Mouse (Mus musculus) heart, adult 2 months (tissue): Measurements from ENCODE around the gene Spire2. TPM values are rescaled to one million over a fixed set of nuclear protein-coding genes. Genes with fewer than 3 reads are reported as not detected.
"Not testable (repeated sequence)": the region's sequence is repeated elsewhere in the genome, so short reads cannot be mapped to it uniquely, and the experiment has no call there.

ENCODE experiments used
- DNase-seq, 2 experiments: peaks; one replicate each; pipeline ENCODE4 v3.0.0; 2021
- H3K27ac ChIP-seq: fragments of 200-600 bp; 2 replicates; pipeline ENCODE4 v1.8.1; 2022
- H3K27me3 ChIP-seq: fragments of 200-500 bp; 2 replicates; pipeline ENCODE4 v1.6.1; 2012; ENCODE audit warnings: mild to moderate bottlenecking, low read length, inconsistent platforms, mixed read lengths; ENCODE audit not compliant: control insufficient read depth, insufficient read depth
- H3K36me3 ChIP-seq: fragments of 200-500 bp; 2 replicates; pipeline ENCODE4 v1.6.1; 2012; ENCODE audit warnings: low read length, inconsistent platforms; ENCODE audit not compliant: control insufficient read depth, insufficient read depth
- H3K4me1 ChIP-seq: fragments of 200-500 bp; 2 replicates; pipeline ENCODE4 v1.6.1; 2011; ENCODE audit warnings: low read length; ENCODE audit not compliant: control insufficient read depth, insufficient read depth
- H3K4me3 ChIP-seq: fragments of 200-600 bp; 2 replicates; pipeline ENCODE4 v1.8.1; 2022
- H3K79me2 ChIP-seq: fragments of 200-500 bp; replicated peaks from 2 replicates; pipeline ENCODE4 v1.6.1; 2012; ENCODE audit warnings: mild to moderate bottlenecking, inconsistent platforms, low read length, moderate library complexity, mixed read lengths; ENCODE audit not compliant: control insufficient read depth, insufficient read depth
- H3K9ac ChIP-seq: fragments of 200-500 bp; 2 replicates; pipeline ENCODE4 v1.6.1; 2012; ENCODE audit warnings: low read depth, mild to moderate bottlenecking, control low read depth, inconsistent platforms, low read length, mixed read lengths
- CTCF ChIP-seq: fragments of 200-600 bp; IDR thresholded peaks from 2 replicates; pipeline ENCODE4 v1.8.1; 2022; ENCODE audit warnings: antibody characterized with exemption, mild to moderate bottlenecking, moderate library complexity
- EP300 ChIP-seq: fragments of 200-500 bp; IDR thresholded peaks from 2 replicates; pipeline ENCODE4 v1.6.1; 2011; ENCODE audit warnings: low read depth, low read length, control low read depth; ENCODE audit not compliant: insufficient read depth
- POLR2A ChIP-seq: fragments of 200-500 bp; IDR thresholded peaks from 2 replicates; pipeline ENCODE4 v1.6.1; 2011; ENCODE audit warnings: mild to moderate bottlenecking, low read depth, low read length, control low read depth; ENCODE audit not compliant: insufficient read depth
- WGBS: fragments of 180-500 bp; shearing (Covaris S2); methylation state at CpG from one replicate; pipeline ENCODE4 v1.1.7; 2018; 5-methylcytosine and 5-hydroxymethylcytosine counted together
- intact Hi-C: fragments of 180-260 bp; cut with DNase I; formaldehyde crosslinking; loops from one replicate; pipeline ENCODE4 v1.15.1; 2025
- long read RNA-seq: library from polyadenylated mRNA; stranded (forward); transcript quantifications from one replicate; pipeline ENCODE4 v2.0.0, GENCODE M21; 2021
- polyA plus RNA-seq: library from polyadenylated mRNA; depleted of rRNA; stranded (reverse); fragments of >200 nt; gene quantifications from 2 replicates; pipeline ENCODE4 v1.2.3, GENCODE M21; 2012; rRNA removed
- total RNA-seq, 2 experiments: library from RNA; stranded (reverse); gene quantifications; 2 replicates each; pipeline ENCODE4 v1.2.3; 2021

The Spire2 gene
- under 1 TPM; 0.11 to 0.26 TPM for total RNA-seq
- polyA plus RNA-seq = 0.29 and 0.53 TPM in 2 replicates
- long read RNA-seq = 0 reads

DNA sequence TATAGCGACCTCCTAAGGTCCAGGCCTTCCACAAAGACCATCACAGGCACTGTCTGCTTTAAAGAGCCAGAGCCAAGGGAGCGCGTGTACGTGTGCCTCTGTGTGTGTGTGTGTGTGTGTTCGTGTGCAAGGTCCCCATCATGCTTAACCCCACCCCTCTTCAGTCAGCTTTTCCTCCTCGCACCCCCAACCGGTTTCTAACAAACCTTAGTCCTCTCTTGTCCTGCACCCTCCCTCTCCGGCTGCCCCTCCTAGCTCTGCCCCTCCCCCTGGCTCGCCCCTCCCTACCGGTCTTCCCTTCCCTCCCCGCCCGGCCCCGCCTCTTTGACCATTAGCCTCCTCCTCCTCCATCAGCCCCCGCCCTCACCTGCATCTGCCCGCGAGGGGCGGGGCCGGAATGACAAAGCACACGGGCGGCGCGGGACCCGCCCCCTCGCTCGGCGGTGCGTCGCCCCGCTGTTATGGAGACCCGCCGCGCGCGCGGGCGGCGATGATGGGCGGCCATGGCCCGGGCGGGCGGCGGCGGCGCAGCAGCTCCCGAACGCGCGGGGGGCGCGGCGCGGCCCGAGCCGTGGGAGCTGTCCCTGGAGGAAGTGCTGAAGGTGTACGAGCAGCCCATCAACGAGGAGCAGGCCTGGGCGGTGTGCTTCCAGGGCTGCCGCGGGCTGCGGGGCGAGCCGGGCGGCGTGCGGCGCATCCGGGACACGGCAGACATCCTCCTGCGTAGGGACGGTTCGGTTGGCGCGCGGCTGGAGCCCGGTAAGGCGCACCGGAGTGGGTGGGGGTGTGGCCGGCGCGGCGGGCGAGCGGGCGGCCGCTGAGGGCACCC, at the start of gene Spire2:
Gene Spire2, plus strand, starts transcription at position 452 of the 829 bp plus-strand sequence.
- Histone ChIP-seq H3K4me1 (no peaks in the 10 kb centered on the region), H3K9ac (no peak within 1 kb of the TSS), H3K27ac (no peak within 1 kb of the TSS), H3K79me2 (no peaks in the 10 kb centered on the region), H3K36me3 (no peaks in the 10 kb centered on the region), H3K4me3 (peak within 1 kb of the TSS; percentile 41), H3K27me3 (peaks cover 3% of the 10 kb centered on the region)
- intact Hi-C loops = no loop called here
- no peak for TF ChIP-seq EP300
- peak; percentile 78 to 81 for DNase-seq
- 2% methylated on average over 72 of the region's 85 CpGs for WGBS

DNA sequence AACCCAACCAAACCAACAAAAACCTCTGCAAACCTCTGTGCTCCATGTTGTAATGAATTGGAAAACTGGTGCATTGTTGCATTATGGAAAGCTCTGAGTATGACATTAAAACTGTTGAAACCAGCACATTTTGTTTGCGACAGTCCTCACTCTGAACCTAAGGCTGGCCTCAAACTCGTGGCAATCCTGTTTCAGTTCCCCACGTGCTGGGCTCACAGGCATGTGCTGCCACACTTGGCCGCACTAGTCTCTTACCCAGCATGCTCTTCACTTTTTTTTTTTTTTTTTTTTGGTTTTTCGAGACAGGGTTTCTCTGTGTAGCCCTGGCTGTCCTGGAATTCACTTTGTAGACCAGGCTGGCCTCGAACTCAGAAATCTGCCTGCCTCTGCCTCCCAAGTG, 49.5 kb upstream of the Spire2 start:
- H3K4me1 ChIP-seq, H3K9ac ChIP-seq, H3K79me2 ChIP-seq, H3K27me3 ChIP-seq, H3K4me3 ChIP-seq, H3K27ac ChIP-seq, intact Hi-C loops, H3K36me3 ChIP-seq, DNase-seq: not testable (repeated sequence)
- 85% methylated on average over 6 of the region's 6 CpGs for WGBS

DNA sequence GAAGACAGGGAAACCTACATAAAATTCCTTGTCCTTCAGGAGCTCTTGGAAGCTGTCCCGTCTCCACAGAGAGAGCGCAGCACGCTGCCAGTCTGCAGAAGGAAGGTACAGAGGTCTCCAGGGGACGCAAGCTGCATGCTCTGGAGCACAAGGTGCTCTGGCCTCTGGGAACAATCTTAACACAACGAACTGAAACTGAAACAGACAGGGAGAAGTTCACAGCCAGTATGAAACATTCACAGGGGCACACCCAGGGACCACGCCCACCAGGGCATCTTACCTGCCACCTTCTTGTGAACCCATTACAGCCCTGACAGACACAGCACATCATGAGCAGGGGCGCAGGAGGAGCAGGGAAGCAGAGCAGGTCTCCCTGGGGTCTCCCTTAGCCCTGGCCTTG, 48.5 kb upstream of the Spire2 start:
- intact Hi-C loops = no loop called here
- Histone ChIP-seq H3K4me3 (no peak overlapping the region), H3K9ac (no peak overlapping the region), H3K79me2 (no peaks in the 10 kb centered on the region), H3K27ac (no peak overlapping the region), H3K4me1 (no peaks in the 10 kb centered on the region), H3K36me3 (no peaks in the 10 kb centered on the region), H3K27me3 (no peaks in the 10 kb centered on the region)
- no peak for DNase-seq
- TF ChIP-seq EP300 = no peak
- no peak for TF ChIP-seq CTCF
- no peak for TF ChIP-seq POLR2A
- 78% methylated on average over 7 of the region's 7 CpGs for WGBS

DNA sequence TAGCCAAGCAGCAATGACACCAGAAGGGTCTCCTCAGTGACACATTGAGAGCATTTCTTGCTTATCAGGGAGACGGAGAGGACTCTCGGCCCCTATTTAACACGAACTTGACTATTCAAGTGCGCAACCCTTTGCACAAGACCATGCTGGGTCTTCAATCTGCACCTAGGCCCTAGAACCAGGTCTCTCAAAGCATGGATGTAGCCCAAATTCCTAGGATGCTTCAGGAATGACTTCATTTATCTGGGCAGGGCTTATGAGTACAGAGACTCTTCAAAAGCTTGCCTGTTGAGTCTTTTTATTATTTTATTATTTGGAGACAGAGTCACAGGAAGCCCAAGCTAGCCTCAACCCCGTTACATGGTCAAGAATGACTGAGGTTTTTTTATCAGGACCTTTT, 48.0 kb upstream of the Spire2 start:
- H3K27me3 ChIP-seq = no peaks in the 10 kb centered on the region
- no peak for TF ChIP-seq CTCF
- TF ChIP-seq EP300 = no peak
- no peak for TF ChIP-seq POLR2A
- WGBS = 76% methylated on average over 5 of the region's 5 CpGs

DNA sequence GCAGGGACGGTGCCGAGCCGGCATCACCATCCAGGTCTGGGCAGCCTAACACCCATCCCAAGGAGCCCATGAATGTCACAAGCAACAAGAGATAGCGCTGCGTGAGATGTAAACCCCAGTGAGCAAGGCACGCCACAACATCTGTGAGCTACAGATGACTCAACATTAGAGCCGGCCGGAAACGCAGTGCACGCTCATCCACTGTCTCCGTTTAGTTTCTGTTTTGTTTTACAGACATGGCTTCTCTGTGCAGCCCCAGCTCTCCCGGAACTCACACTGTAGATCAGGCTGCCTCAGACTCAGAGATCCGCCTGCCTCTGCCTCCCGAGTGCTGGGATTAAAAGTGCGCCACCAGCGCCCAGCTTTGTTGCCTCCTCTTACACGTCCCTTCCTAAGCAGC, 45.2 kb upstream of the Spire2 start:
- no peak overlapping the region for H3K9ac ChIP-seq
- no peak for DNase-seq
- H3K79me2 ChIP-seq = no peaks in the 10 kb centered on the region
- no peak overlapping the region for H3K27ac ChIP-seq
- TF ChIP-seq POLR2A = no peak
- no peak for TF ChIP-seq EP300
- no peak for TF ChIP-seq CTCF
- peaks cover 3% of the 10 kb centered on the region; the same call in 1 of the 2 replicates for H3K4me1 ChIP-seq
- no peak overlapping the region for H3K4me3 ChIP-seq
- no peaks in the 10 kb centered on the region for H3K27me3 ChIP-seq
- H3K36me3 ChIP-seq = no peaks in the 10 kb centered on the region
- intact Hi-C loops = no loop called here
- WGBS = 91% methylated on average over 17 of the region's 17 CpGs

More for the DNA sequence above, 48.0 kb upstream of the Spire2 start:
- H3K27ac ChIP-seq = no peak overlapping the region
- H3K9ac ChIP-seq = no peak overlapping the region
- H3K4me3 ChIP-seq = no peak overlapping the region
- intact Hi-C loops = no loop called here
- no peaks in the 10 kb centered on the region for H3K4me1 ChIP-seq
- H3K36me3 ChIP-seq = no peaks in the 10 kb centered on the region
- no peak for DNase-seq
- H3K79me2 ChIP-seq = no peaks in the 10 kb centered on the region

DNA sequence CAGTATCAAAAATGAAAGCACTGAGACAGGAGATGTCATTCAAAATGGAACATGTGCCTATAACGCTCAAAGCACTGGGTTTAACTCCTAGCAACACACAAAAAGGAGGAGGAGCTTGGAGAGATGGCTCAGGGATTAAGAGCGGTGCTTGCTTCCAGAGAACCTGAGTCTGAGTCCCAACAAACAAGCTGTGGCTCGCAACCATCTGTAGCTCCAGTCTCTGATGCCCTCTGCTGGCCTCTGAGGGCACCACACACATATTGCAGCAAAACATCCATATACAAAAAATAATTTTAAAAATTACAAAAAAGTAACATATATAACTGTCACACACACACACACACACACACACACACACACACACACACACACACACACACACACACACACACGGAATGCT, 42.3 kb upstream of the Spire2 start:
- intact Hi-C loops = no loop called here
- Histone ChIP-seq H3K4me3 (no peak overlapping the region), H3K79me2 (no peaks in the 10 kb centered on the region), H3K36me3 (no peaks in the 10 kb centered on the region), H3K27me3 (no peaks in the 10 kb centered on the region), H3K27ac (no peak overlapping the region), H3K4me1 (peaks cover 3% of the 10 kb centered on the region; the same call in 1 of the 2 replicates), H3K9ac (no peak overlapping the region)
- WGBS = 76% methylated on average over 4 of the region's 4 CpGs
- TF ChIP-seq CTCF (peak; percentile 53), EP300 (no peak)
- peak in 1 of 2 experiments; percentile 36 for DNase-seq

DNA sequence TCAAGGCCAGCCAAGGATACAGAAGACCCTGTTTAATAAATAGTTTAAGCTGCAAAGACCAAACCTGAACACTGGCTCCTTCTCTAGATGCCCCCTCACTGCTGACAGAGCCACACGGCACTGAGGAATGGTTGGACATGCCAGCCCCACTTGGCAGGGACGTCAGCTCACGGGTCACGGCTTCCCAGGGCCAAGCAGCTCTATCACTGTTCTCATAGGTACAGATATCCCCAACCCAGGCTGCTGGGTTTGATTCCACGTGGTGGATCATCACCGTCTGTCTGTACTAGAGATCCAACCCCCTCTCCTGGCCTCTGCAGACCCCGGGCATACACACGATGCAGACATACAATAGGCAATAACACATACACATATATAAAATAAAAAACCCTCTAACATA, 41.8 kb upstream of the Spire2 start:
- WGBS = 62% methylated on average over 8 of the region's 8 CpGs
- Histone ChIP-seq H3K79me2 (no peaks in the 10 kb centered on the region), H3K27me3 (no peaks in the 10 kb centered on the region), H3K4me3 (no peak overlapping the region), H3K4me1 (peaks cover 3% of the 10 kb centered on the region; the same call in 1 of the 2 replicates), H3K9ac (no peak overlapping the region), H3K27ac (peak overlapping the region; percentile 57; the same call in 1 of the 2 replicates), H3K36me3 (no peaks in the 10 kb centered on the region)
- intact Hi-C loops = no loop called here
- TF ChIP-seq POLR2A (no peak), CTCF (no peak), EP300 (no peak)
- peak; percentile 30 to 37 for DNase-seq
